Mouse (Mus musculus): ENCODE data around the gene A730015C16Rik.
A peak's percentile ranks its signal among the peaks of the same experiment; 100 is the strongest.

A730015C16Rik gene

DNA sequence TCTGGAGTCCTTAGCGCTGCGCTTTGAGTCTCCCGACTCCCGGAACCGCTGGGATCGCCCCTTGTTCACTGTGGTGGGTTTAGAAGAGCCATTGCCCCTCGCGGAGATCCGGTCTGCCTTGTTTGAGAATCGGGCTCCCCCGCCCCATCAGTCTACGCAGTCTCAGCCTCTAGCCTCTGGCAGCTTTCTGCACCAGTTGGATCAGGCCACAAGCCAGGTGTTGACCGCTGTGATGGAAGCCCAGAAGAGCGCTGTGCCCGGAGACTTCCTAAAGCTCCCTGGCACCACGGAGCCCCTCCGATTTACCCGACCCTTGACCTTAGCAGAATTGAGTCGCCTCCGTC is at the start of gene A730015C16Rik:
A730015C16Rik (minus strand) TSS at position 115 of the 344 bp plus-strand sequence.
- DNase-seq (ENCODE audit: low read depth), result no peak

DNA sequence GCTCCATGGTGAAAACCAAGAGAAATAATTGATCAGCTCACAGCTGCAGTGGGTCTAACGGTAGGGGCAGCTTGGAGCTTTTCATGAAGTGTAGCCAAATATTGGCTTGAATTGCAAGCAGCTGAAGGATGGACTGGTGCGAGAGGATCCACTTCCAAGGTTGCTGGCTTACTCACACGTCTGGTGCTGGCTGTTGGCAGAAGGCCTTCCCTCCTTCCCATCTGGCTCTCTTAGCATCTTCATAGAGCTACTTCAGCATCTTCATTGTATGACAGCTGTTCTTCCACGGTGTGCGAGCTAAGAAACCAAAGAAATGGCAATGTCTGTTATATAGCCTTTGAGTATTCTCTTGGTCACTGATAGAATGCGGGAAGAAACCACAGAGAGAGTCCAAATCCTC is 42.5 kb upstream of the A730015C16Rik start:
- DNase-seq (ENCODE audit: low read depth), result no peak

DNA sequence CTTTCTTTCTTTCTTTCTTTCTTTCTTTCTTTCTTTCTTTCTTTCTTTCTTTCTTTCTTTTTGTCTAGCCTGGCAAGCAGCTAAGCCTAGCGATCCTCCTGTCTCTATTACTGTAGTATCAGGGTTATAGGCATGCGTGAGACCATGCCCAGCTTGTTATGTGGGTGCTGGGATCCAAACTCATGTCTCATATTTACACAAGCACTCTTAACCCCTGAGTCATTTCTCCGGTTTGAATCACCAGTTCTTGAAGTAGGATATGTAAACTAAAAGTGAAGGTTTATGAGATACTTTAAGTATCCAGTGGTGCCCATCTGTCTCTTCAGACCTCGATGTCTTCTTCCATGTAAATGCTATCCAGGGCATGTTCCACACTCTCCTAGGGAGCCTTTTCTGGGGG is 39.0 kb upstream of the A730015C16Rik start:
- DNase-seq (ENCODE audit: low read depth), result peak; percentile 38

DNA sequence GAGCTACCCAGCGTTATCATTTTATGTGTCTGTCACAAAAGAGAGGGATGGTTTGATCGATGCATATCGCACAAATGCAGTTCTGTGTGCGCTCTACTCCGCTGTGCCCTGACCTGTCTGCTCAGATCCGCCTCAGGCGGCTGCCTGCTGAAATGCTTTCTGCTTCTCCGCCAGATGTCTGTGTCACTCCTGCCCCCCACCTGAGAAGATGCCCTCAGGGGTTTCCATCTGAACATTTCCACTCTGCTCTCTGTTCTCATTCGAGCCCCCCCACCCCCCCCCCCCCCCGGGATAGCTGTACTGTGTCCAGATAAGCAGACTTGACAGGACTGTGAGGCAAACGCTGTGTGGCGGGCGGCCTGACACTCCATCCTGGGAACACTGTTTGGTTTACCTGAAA is 35.4 kb upstream of the A730015C16Rik start:
- no peak for DNase-seq (ENCODE audit: low read depth)

DNA sequence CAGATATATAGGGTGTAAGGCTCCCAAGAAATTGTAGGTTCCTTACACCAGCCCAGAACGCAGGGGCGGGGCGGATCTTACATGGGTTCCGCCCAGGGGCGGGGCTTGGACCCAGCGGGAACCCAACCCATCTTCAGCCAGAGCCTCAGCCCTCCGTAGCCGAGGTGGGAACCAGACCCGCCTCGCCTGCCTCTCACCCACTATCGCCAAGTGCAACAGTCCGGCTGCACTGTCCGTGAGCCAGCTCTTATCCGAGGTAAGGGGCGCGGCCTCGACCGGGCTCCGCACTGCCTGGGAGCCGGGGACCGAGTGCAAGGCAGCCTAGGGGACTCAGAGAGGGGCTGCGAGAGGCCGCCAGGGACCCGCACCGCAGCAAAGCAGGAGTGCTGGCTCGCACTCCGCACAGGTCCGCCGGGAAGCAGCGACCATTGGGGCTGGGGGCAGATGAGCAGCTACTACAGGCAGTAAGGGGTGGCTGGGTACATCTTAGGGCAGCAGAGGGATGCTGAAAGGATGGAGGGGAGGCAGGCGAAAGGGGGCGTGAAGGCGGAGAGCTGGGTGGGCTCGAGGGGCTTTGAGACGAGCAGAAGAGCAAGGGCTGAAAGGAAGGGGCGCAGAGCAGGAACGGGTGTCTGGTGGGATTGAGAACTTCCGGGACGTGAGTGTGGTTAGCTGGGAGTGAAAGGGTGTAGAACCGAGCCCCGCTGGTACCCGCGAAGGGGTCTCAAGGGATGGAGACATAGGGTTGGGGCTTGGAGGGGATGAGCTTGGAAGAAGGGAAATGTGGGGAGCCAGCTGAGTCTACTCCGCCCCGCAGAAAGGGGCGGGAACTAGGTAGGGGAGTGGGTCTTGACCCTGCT is 30.8 kb upstream of the A730015C16Rik start, which contains the start of gene Rab3b:
Rab3b (plus strand) TSS at position 101 of the 860 bp plus-strand sequence.
- DNase-seq (ENCODE audit: low read depth), result no peak

DNA sequence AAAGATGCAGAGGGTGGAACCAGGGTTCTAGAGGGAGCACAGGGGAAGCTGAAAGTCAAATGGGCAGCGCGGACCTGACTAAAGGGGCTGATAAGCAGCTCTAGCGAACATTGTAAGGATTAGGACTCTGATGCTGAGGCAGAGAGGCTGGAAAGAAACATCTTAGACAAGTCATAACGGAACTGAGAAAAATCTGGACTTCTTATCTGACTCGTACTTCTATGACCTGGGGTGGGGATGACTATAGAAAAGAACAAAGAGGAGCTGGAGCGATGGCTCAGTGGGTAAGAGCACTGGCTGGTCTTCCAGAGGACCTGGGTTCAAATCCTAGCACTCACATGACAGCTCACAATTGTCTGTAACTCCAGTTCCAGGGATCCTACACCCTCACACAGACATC is 29.5 kb upstream of the A730015C16Rik start:
- DNase-seq (ENCODE audit: low read depth), result no peak

DNA sequence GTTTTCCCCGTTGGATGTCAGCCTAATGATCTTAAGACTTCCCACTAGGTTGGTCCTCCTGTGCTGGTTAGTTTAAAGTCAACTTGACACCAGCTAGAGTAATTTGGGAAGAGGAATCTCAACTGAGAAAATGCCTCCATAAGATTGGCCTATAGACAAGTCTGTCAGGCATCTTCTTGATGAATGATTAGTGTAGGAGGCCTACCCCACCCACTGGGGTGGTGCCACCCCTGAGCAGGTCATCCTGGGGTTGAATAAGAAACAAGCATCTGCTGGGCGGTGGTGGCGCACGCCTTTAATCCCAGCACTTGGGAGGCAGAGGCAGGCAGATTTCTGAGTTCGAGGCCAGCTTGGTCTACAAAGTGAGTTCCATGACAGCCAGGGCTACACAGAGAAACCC is 25.3 kb upstream of the A730015C16Rik start:
- DNase-seq (ENCODE audit: low read depth), result no peak

DNA sequence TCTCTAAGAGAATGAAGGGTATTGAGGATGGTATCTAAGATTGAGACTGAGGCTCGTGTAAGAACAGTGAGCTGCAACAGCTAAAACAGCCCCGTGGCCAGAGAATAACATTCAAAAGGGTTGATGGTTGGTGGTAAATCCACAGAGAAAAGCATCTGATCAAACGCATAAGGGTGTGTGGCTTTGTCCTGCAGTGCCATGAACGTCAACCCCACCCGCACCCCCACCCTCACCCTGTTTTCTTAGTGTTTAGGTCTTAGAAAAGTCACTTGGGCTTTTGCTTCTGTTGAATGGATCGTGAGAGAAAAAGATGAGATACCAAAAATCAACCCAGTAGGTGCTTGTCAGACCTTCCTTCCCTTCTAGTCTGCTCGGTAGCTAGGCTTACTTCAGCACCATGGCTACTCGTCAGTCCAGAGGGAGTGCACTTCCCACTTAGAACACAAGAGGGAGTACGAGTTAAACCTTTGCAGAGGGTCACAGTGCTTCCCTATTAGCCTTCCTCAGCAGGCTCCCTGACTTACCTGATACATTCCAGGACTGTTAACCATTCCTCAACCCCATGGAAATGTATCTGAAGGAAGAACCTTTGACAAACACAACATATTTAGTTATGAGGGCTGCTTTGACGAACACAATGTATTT is 21.4 kb upstream of the A730015C16Rik start:
- peak; percentile 61 for DNase-seq (ENCODE audit: low read depth)

DNA sequence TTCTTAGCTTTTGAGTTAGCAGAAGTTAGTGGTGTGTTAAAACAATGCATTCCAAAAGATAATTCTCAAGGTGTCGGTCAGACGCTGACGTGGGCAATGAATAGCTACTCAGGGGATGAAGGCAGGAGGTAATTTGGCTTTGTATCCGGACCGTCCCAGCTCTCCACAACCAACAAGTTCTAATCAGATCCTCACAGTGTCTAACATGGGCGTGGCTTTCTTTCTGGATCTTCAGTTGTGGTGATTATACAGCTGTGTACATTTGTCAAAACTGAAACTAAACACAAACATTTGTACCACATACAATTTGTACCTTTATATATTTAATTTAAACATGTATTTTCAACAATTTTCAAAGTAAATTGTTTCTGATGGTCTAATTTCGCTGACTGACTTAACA is 18.4 kb upstream of the A730015C16Rik start:
- DNase-seq (ENCODE audit: low read depth), result no peak

DNA sequence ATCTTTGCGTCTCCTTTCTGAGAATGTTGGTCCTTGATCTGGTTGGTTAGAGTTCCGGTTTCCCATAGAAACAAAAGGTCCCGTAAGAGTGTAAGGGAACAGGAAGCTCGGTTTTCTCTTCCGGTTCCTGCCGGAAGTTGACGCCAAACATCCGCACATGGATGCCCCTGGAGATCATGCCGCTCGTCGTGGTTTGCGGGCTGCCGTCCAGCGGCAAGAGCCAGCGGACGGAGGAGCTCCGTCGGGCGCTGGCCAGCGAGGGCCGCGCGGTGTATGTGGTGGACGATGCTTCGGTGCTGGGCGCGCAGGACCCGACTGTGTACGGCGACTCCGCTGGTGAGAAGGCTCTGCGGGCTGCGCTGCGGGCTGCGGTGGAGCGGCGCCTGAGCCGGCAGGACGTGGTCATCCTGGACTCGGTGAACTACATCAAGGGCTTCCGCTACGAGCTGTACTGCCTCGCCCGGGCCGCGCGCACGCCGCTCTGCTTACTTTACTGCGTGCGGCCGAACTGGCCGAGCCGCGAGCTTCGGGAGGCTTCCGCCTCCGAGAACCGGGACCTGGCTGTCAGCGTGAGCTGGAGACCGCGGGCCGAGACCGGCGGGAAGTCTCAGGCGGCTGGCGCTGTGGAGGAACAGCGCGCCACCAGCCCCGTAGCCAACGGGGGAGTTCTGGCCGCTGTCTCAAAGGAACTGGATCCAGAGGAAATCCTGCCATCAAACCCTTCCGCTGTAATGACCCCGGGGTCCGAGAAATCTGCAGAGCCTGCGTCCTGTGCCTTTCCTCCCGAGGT is 509 bp downstream of the A730015C16Rik start, which contains the start of gene Kti12:
Kti12 (plus strand) TSS at position 71 of the 790 bp plus-strand sequence.
- DNase-seq (ENCODE audit: low read depth), result peak; percentile 54

DNA sequence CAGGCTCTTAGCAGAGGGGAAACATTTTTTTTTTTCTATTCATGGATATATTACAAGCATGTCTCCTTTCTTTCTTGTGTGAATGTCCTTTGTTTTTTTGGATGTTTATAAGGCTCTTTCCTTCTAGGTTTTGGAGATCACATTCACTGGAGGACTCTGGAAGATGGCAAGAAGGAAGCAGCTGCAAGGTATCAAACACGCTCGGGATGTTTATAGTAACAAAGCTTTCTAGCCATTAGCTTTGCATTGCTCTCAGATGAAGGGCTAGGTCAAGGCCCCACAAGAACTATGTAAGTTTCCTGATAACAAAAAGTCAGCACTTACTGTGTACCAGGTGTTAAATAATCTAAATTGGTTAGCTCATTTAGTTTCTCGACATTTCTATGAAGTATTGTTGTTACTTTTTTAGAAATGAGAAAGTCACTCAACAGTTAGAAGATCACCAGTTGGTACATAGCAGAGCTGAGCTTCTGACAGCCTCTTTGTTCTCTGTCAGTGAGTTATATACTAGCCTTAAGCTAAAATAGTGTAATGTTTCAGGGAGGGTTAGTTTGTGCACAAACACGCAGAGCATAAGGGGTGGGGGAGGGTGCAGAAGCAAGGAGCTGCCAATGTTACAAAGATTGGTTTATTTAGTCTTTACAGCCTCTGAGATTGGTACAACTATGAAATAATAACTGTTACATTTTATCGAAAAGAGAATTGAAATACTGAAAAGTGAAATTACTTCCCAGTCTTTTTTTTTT is 2.4 kb downstream of the A730015C16Rik start:
- DNase-seq (ENCODE audit: low read depth), result no peak

DNA sequence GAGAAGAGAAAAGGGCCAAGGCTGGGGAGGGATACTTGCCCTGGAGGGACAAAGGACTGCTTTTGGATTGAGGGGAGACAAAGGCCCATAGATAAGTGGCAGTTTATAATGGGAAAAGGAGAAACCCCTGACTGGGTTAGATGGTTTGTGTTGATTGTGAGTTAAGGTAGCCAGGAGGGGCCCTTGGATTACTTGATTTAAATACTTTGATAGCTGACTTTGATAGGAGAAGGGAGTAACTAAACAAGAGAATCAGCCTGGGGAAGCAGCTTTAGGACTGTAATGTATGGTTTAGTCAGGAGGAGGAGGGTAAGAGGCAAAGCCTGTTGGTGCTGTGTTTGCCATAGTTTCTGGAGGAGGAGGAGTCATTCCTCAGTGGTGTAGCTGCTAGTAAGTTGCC is 5.1 kb downstream of the A730015C16Rik start:
- DNase-seq (ENCODE audit: low read depth), result no peak

DNA sequence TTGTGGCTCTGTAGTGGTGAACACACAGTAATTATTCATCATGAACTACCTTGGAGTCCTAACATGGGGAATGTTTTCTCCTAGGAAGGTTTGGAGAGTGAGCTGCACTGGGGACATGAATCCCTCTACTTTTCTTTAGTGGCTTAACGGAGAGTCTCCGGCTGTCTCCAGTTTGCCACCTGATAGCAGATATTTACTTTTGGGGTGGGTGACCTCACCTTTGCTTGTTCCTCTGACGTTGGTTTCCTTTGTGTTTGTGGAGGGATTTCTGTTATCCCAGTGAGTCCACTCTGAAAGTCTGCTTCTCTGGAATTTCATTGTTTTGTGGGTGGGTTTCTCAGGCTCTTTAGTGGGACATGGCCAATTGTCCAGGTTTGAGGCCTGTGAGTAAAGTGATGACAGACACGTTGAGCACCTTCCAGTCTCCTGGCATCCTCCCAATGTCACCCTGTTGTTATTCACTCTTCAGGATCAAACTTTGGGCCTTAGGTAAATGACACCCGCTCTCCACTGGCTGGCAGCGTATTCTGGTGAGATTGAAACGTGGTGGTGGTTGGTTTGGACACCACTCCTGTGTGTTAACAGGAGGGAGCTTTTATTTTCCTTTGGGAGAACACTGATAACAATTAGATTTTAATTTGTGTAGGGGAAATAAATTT is 6.4 kb downstream of the A730015C16Rik start:
- no peak for DNase-seq (ENCODE audit: low read depth)

DNA sequence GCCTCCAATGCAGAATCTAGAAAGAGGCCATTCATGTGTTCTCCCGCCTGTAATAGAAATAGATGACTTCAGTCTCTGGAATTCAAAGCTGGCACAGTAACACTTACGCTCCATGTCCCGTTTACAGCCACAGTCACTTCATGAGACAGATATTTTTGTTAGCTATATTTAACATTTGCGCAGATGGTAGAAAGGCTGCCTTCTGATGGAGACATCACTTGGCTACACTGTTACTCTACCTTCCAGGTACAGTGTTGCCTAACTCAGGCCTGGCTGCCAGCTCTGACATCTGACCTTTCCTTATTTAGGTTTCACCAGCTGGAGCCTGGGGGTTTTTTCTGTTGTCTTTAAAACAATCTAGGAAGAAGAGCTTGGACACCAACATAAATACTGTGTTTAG is 10.4 kb downstream of the A730015C16Rik start:
- DNase-seq (ENCODE audit: low read depth), result no peak

DNA sequence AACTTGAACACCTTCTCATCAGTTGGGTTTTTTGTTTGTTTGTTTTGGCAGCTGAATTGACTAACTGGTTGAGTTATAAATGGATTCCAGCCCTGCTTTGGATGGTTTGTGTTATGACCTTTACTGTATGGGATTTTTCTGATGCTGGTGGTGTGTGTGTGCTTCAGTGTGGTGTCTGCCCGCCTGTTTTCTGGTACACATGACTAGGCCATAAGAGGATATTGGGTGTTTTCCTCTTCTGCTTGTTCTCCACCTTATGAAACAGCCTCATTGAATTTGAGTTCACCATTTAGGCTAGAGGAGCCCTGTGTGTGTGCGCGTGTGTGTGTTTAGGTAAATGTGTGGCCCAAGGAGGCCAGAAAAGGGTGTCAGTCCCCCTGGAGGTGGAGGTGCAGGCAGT is 12.9 kb downstream of the A730015C16Rik start:
- DNase-seq (ENCODE audit: low read depth), result no peak

DNA sequence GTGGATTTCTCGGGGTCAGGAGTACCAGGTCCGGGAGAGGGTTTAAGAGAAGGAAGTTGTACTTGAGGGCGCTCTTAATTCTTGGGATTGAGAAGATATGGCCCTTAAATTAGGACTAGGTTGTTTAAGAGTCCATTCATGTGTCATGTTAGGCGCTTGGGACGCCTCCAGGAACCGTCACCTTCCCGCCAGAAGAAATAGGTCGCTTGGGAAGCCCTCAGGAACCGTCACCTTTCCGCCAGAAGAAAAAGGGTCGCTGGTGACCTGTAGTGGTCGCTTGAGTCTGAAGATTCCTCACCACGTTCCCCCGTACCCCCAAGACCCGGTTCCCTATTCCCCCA is 13.5 kb downstream of the A730015C16Rik start:
- DNase-seq (ENCODE audit: low read depth), result no peak

DNA sequence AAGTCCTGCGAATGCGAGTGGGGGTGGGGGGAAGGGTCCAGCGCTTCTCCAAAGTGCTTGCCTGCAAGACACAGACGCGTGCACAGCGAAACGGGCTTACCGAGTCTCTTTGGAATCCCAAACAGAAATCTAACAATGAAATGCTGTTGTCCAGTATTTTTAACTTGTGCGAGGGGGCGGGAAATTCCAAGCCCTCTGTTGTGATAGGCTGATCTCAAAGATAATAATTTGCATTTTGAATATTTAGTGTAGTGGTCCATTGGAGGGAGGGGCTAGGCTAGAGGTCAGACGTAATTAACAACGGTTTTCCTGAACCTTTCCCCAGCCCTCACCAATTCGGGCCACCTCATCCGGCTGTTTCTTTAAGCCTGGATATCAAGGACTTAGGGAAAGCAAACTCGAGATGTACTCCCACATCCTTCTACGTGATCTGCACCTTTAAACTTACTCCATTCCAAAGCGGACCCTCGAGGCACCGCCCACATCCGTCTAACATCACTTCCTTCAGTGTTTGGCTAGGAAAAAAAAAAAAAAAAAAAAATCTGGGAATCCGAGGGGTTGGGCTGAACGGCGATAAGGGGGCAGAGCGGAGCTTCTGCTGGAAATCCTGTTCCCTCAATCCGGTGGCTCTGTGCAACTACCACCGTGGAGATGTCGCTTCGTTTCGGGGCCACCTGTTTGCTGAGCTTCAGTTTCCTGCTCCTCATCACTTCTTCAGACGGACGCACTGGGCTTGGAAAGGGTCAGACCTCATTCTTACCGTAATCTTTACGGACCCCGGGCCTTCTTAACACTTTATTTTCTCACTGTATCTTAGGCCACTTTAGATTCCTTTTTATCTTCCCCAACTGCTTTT is 14.1 kb downstream of the A730015C16Rik start, which contains the start of gene Txndc12:
Txndc12 (plus strand) TSS at position 487 of the 856 bp plus-strand sequence.
- DNase-seq (ENCODE audit: low read depth), result peak; percentile 82

DNA sequence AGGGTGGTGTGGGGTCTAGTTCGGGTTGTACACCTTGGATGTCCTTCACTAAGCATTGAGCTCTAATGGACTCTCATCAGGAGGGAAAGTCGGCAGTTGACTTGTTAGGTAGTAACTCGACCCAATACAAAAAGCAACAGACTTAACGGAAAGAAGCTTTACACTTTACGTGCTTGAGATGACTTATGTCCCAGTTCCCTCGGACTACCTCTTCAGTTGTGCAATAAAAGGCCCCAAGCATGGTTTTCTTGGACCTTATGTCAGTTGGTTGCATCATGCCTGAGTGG is 14.6 kb downstream of the A730015C16Rik start:
- DNase-seq (ENCODE audit: low read depth), result peak; percentile 56

DNA sequence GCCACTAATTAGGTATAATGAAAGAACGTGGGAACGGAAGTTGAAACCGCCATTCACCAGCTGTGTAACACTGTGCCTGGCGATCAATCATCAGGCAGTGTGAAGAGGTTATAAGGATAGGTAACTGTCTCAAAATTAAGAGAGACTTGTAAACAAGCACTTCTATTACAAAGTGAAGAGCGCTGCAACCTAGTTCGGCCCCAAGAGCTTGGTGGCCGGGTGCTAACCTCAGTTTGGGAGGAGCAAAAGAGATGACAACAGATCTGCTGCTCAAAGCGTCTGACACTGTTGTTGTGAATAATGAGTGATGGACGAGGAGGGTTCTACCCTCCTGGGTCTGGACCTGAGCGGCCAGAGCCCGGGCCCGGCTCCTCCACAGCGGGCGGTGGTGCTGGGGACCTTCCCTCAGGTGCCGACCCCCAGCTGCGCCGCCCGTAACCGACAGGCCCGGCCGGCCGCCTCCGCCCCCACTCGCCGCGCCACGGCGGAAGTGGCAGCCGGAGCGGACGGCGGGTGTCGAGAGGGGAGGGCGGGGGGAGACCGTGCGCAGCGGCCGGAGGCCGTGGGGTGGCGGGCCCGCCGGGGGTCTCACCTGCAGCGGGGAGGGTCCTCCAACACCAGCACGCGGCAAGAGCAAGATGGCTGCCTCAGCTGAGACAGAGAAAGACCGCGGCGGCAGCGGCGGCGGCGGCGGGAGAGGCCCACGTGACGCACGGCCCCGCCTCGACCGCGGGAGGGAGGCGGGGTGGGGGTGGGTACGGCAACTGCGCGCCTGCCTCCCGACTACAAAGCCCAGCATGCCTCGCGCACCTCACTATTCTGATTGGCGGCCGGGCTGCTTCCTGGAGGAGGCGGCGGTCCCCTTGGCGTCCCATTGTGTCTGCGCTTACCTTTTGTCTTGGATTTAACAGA is 15.2 kb downstream of the A730015C16Rik start, which contains the start of gene Btf3l4:
Btf3l4 (minus strand) TSS at position 699 of the 912 bp plus-strand sequence.
- DNase-seq (ENCODE audit: low read depth), result peak; percentile 66

Measured in fibroblast of lung, adult 2 months (primary cell).